Mouse (Mus musculus) left cerebral cortex, adult 18-20 months (tissue): ENCODE measurements around the gene Gpr179. TPM values are rescaled to one million over a fixed set of nuclear protein-coding genes. Genes with fewer than 3 reads are reported as not detected.
A peak's percentile ranks its signal among the peaks of the same experiment; 100 is the strongest.

Experiments used
- DNase-seq, 2 experiments: peaks; one replicate each; pipeline ENCODE4 v3.0.0; 2021 to 2022; ENCODE audit warnings: low spot score in 2 of 2, mixed read lengths in 1 of 2
- total RNA-seq, 2 experiments: library from RNA; stranded (reverse); gene quantifications; 2 replicates each; pipeline ENCODE4 v1.2.3; 2021

The Gpr179 gene
- total RNA-seq, 2 experiments from 2014 or later = 0.09 to 0.12 TPM

- peak; percentile 73 to 88 for DNase-seq
Observed at GRCm38 (mm10) chr11:97357663-97358062, 5.8 kb upstream of the Gpr179 start.

DNA sequence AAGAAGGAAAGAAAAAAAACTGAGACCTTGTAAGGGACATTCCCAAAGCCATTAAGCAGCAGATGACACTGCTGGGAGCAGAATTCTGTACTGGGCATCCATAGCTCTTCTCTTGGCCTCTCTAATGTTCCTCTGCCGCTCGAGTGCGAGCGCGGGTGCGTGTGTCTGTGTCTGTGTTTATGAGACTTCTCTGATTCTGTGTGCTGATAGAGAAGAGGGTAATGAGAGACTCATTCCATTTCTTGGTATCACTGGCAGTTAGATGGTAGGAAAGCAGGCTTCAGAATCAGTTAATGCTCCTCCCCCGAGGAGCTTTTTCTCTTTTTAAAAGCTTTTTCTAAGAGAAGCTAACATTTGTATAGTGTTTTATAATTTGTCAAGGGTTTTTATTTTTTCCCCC, 3.4 kb upstream of the Gpr179 start:
- no peak for DNase-seq

DNA sequence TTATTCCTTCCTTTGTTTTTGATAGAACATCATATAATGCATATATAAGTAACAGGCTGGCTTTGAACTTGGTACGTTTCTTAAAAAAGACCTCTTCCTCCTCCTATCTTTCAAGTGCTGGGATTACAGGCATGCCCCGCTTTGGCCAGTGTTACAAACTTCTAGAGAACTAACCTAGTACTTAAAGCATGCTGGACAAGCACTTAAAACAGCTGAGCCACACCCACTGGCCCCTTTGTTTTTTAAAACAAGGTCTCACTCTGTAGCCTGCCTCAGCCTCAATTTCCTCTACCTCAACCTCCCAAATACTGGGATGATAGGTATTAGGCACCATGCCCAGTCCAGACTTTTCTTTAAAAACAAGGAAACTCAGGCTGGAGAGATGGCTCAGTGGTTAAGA, 2.8 kb upstream of the Gpr179 start:
- no peak for DNase-seq

DNA sequence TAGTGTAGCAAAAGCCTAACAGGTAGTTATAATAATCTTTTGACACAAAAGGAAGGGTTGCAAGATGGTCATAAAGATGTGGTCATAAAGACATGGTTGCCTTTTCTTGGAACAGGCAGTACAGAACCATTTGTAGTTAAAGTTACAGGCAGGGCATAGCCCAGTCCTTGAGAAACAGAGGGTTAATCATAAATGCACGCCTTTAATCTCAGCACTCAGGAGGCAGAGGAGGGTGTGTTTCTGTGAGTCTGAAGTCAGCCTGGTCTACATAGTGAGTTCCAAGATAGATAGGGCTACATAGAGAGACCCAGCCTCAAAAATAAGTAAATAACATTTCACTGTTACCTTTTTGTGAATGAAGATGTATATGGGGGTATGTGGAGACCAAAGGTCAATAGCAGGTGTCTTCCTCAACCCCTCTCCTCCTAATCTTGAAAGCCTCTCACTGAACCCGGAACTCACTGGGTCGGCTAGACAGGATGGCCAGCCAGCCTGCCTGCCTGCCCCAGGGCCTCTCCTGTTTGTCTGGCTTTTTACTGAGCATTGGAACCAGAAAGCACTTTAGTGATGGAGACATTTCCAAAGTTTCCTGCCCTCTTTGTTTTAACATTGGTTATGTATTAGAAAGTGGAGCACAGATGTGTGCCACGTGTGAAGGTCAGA, 1.2 kb upstream of the Gpr179 start:
- DNase-seq = no peak

GRCm38 (mm10) chr11:97350035-97350434, 1.8 kb downstream of the Gpr179 start:
- peak; percentile 54 to 62 for DNase-seq

DNA sequence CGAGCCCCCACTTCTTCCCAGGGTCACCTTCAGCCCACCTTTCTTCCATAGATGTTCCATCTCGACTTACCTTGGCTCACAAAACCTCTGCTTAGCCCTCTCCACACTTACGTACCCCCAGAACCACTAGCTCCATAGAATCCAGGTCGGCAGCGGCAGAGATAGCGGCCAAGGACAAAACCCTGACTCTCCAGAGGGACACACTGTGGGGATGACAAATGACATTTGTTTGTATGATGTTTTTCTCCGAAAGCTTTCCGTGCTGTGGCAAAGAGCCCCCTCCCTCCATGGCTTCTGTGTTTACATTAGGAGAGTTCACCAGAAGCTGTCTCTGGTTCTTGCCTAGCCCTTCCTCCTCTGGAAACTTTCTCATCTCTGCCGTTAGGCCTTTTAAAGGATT, 4.6 kb downstream of the Gpr179 start:
- DNase-seq = no peak

DNA sequence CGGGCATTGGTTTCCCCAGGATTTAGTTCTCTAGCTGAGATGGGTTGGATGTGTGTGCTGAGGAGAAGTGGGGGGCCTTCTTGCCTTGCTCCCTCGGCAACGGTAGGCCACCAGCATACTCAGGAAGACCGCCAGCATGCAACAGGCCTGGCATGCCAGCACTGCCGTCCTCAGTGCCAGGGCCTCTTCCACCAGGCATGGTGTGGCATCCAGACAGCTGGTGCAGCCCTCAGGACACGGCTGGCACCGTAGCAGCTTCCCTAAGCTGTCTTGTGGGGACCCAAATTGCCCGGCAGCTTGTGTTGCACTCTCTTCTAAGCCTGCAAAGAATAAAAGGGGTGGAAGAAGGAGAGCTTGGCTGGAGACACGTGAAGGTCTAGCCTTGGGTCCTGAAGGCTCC, 5.5 kb downstream of the Gpr179 start:
- no peak for DNase-seq

DNA sequence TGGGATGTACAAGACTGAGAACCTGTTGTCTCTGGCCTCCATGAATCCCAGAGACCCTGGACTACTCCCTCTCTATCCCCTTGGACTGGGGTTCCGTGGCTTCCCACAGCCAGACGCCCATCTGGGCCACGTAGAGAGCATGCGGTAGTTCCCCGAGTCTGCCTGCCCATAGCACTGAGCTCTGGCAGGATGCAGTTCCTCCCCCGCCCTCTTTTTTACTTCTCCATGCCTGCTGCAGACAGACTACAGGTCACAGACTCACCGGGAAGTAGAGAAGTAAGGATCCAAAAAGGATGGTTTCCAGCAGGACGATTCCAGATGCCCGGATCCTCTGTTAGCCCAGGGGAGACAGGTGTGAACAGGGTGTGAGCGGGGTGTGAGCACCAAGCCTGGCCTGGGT, 6.4 kb downstream of the Gpr179 start:
- no peak for DNase-seq

GRCm38 (mm10) chr11:97343619-97344018, 8.3 kb downstream of the Gpr179 start:
- DNase-seq = no peak

GRCm38 (mm10) chr11:97343175-97343574, 8.7 kb downstream of the Gpr179 start:
- no peak for DNase-seq

DNA sequence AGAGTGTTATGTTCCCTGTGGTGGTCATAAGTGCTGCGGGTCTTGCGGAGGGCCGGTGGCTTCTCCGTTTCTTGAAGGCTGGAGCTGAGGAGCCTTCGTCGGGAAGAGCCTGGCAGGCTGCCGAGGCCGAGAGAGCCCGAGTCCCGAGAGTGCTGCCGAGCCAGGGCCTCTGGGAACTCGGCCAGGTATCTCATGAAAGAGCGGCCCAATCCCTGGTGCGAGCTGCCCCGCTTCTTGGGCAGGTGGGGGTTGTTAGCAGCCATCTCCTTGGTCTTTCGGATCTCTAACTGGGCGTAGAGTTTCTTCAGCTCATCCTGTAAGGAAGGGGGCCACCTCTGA, 12.9 kb downstream of the Gpr179 start:
- peak in 1 of 2 experiments; percentile 41 for DNase-seq

GRCm38 (mm10) chr11:97338302-97338976, 13.4 kb downstream of the Gpr179 start:
- no peak for DNase-seq

DNA sequence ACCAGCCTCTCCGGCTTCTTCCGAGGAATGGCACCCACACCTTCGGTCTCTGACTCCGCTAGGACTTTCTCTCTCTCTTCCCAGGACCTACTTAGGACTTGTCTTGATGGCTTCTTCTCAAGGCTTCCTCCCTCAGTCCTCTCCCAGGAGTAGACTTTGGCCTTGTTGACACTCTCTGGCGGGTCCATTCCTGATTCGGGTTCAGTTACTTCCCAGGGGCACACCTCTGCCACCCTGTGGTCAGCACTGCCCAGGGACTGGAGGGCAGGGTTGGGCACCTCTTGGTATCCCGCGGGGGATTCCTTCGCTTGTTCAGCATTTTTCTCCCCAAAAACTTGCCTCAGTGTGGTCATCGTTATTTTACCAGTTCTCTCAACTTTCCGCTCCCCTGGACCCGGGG, 14.5 kb downstream of the Gpr179 start:
- DNase-seq = no peak

- DNase-seq = no peak
Observed at GRCm38 (mm10) chr11:97336751-97337345, 15.0 kb downstream of the Gpr179 start.

DNA sequence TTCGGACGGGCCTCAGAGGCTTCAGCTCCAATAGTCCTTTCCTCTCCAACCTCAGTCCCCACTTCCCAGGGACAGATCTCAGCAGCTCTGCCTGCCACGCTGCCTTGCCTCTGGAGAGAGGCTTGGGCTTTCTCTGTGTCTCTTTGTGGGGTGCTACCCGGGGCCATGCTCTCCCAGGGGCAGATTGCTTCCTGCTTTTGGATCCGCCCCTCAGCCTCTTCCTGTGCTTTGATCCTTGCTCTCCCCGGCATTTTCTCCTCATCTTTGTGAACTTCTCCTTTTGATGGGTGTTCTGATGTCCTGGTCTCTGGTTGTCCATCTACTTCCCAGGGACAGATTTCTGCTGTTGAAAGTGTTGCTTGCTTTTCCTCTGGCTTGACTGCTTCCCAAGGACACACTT, 15.6 kb downstream of the Gpr179 start:
- DNase-seq = no peak

DNA sequence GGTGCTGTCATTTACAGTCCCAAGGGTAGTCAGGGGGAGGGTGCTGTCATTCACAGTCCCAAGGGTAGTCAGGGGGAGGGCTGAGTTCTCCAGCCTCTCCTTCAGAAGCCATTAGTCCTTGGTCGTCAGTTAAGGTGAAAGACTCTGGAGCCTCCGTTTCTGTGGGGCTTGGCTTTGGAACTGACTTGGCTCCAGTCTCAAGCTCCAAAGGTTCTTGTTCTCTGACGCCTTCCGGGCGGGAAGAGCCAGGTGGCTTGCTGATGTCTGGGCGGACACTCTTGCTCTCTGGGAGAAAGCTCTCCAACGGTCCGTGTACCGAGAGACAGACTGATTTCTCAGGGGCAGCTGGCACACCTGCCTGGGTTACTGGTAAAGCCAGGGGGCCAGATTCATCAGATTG, 17.5 kb downstream of the Gpr179 start:
- no peak for DNase-seq

DNA sequence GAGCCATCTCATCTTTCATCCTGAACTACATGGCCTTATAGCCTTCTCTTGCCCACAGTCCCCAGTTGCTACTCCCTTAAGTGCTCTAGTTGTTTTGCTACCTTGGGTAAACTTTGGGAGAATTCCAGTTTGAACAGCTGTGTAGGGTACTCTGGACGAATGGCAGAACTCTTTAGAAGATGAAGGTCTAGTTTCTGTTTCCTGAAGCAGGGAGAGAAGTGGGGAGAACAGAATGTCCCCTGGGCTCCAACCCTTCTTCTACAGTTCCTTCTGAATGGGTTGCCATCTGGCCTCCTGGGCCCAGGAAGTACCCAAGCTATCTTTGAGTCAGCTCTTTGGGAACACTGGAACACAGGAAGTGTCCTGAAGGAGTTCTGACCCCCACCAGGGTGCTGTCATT, 18.0 kb downstream of the Gpr179 start:
- no peak for DNase-seq

- DNase-seq = no peak
Observed at GRCm38 (mm10) chr11:97333044-97333443, 18.8 kb downstream of the Gpr179 start.

DNA sequence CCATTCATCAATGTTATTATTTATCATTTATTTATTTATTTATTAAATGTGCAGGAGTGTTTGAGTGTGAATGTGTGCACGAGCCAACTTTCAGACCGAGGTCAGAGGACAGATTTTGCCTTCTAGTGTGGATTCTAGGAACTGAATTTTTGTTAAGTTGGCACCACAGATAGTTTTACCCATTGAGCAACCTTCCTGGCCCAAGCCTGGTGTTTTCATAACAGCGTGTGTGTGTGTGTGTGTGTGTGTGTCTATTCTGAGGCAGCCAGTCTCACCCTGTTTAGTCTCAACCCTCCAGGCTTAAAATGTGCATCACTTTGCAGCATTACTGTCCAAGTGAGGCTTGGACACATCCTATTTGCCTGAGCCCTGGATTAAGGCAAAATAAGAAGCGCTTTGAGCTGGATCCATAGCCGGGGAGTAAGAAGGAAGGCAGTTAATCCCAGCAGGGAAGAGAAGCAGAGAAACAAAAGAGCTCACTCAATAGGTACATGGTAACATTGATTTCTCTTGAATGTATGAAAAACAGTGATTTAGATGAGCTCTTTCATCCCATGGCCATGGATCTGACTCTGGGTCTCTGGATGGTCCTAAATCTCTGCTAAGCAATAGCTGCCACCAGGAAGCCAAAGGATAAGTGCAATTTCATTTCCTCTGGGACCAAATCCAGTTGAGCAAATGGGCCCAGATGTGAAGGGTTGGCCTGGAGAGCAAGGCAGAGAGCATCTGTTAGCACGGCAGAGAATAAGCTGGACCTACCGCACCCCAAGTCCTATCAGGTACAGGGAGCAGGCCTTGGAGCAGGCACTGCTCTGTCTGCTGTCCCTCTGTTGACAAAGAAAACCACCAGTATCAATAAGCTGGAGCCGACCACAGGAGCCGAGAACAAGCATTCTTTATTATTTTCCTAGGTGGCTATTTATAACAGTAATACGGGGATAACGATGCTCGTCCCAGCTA, 20.4 kb downstream of the Gpr179 start:
- no peak for DNase-seq

GRCm38 (mm10) chr11:97330315-97330714, 21.6 kb downstream of the Gpr179 start:
- no peak for DNase-seq

GRCm38 (mm10) chr11:97328148-97328547, 23.7 kb downstream of the Gpr179 start:
- peak; percentile 62 to 76 for DNase-seq

- no peak for DNase-seq
Observed at GRCm38 (mm10) chr11:97325224-97325623, 26.7 kb downstream of the Gpr179 start.
